Mouse (Mus musculus): ENCODE results near the gene Gfer. TPM values are rescaled to one million over a fixed set of nuclear protein-coding genes. Genes with fewer than 3 reads are reported as not detected.
"Not testable (repeated sequence)": the region's sequence is repeated elsewhere in the genome, so short reads cannot be mapped to it uniquely, and the experiment has no call there.

The Gfer gene
- polyA plus RNA-seq, 1 experiment from 2014 or later, result 39.9 TPM

GRCm38 (mm10) chr17:24720616-24721015, 24.7 kb upstream of the Gfer start:
- Histone ChIP-seq H3K4me2 (replicated peaks) (peak overlapping the region; percentile 82), H3K4me3 (replicated peaks) (peak overlapping the region; percentile 88), H3K36me3 (peaks cover 37% of the 10 kb centered on the region), H3K4me1 (replicated peaks) (peaks cover 41% of the 10 kb centered on the region), H3K9ac (replicated peaks) (peak overlapping the region; percentile 88)
- not testable (repeated sequence) for H3K27ac ChIP-seq, ATAC-seq, H3K9me3 ChIP-seq, H3K27me3 ChIP-seq
- WGBS, result 2% methylated on average over 11 of the region's 11 CpGs

- Histone ChIP-seq H3K9ac (replicated peaks) (peak overlapping the region; percentile 92), H3K27ac (peak overlapping the region; percentile 87), H3K9me3 (no peaks in the 10 kb centered on the region), H3K4me3 (replicated peaks) (peak overlapping the region; percentile 88), H3K4me2 (replicated peaks) (peak overlapping the region; percentile 82), H3K4me1 (replicated peaks) (peaks cover 41% of the 10 kb centered on the region), H3K27me3 (no peaks in the 10 kb centered on the region), H3K36me3 (peaks cover 37% of the 10 kb centered on the region)
- whole genome bisulfite sequencing, result under 1% methylated on average over 61 of the region's 61 CpGs
- peak; percentile 98 for ATAC-seq
Observed at GRCm38 (mm10) chr17:24719494-24720222, 23.7 kb upstream of the Gfer start.

- not testable (repeated sequence) for H3K27me3 ChIP-seq, H3K9me3 ChIP-seq, ATAC-seq, H3K27ac ChIP-seq
- 67% methylated on average over 5 of the region's 5 CpGs for WGBS
- Histone ChIP-seq H3K36me3 (peaks cover 37% of the 10 kb centered on the region), H3K4me2 (replicated peaks) (peak overlapping the region; percentile 82), H3K9ac (replicated peaks) (peak overlapping the region; percentile 92), H3K4me3 (replicated peaks) (peak overlapping the region; percentile 88), H3K4me1 (replicated peaks) (peaks cover 41% of the 10 kb centered on the region)
Observed at GRCm38 (mm10) chr17:24718938-24719337, 23.0 kb upstream of the Gfer start.

GRCm38 (mm10) chr17:24717943-24718342, 22.0 kb upstream of the Gfer start, which contains the start of the genes Rnf151 and Rps2:
TSS of gene Rnf151 (minus strand) at chr17:24718063.
TSS of gene Rps2 (plus strand) at chr17:24718116.
- no peaks in the 10 kb centered on the region for H3K9me3 ChIP-seq
- H3K27ac ChIP-seq, result no peak within 1 kb of the TSS
- 88% methylated on average over 4 of the region's 4 CpGs for WGBS
- peak within 1 kb of the TSS; percentile 88 for H3K4me3 ChIP-seq (replicated peaks)
- peaks cover 31% of the 10 kb centered on the region for H3K4me1 ChIP-seq (replicated peaks)
- no peak for ATAC-seq
- H3K4me2 ChIP-seq (replicated peaks), result peak within 1 kb of the TSS; percentile 82
- H3K9ac ChIP-seq (replicated peaks), result peak within 1 kb of the TSS; percentile 92; the same call in 1 of the 2 replicates
- no peaks in the 10 kb centered on the region for H3K27me3 ChIP-seq
- H3K36me3 ChIP-seq, result peaks cover 37% of the 10 kb centered on the region

- Histone ChIP-seq H3K9ac (replicated peaks) (no peak overlapping the region; the same call in 1 of the 2 replicates), H3K27ac (no peak overlapping the region), H3K4me1 (replicated peaks) (peaks cover 14% of the 10 kb centered on the region), H3K27me3 (no peaks in the 10 kb centered on the region), H3K36me3 (peaks cover 22% of the 10 kb centered on the region), H3K4me2 (replicated peaks) (no peak overlapping the region), H3K4me3 (replicated peaks) (no peak overlapping the region), H3K9me3 (no peaks in the 10 kb centered on the region)
- no peak for ATAC-seq
- WGBS, result 93% methylated on average over 15 of the region's 15 CpGs
Observed at GRCm38 (mm10) chr17:24716166-24716682, 20.3 kb upstream of the Gfer start.

GRCm38 (mm10) chr17:24715556-24715955, 19.6 kb upstream of the Gfer start:
- no peaks in the 10 kb centered on the region for H3K9me3 ChIP-seq
- peaks cover 9% of the 10 kb centered on the region for H3K4me1 ChIP-seq (replicated peaks)
- no peak overlapping the region for H3K9ac ChIP-seq (replicated peaks)
- peaks cover 21% of the 10 kb centered on the region for H3K36me3 ChIP-seq
- no peaks in the 10 kb centered on the region for H3K27me3 ChIP-seq
- ATAC-seq, result no peak
- no peak overlapping the region for H3K4me2 ChIP-seq (replicated peaks)
- H3K4me3 ChIP-seq (replicated peaks), result no peak overlapping the region
- 19% methylated on average over 6 of the region's 6 CpGs for WGBS
- no peak overlapping the region for H3K27ac ChIP-seq

- Histone ChIP-seq H3K4me3 (replicated peaks) (no peak overlapping the region), H3K27me3 (no peaks in the 10 kb centered on the region), H3K9ac (replicated peaks) (no peak overlapping the region), H3K4me2 (replicated peaks) (peak overlapping the region; percentile 89; the same call in 1 of the 2 replicates), H3K9me3 (no peaks in the 10 kb centered on the region), H3K27ac (no peak overlapping the region), H3K4me1 (replicated peaks) (peaks cover 19% of the 10 kb centered on the region), H3K36me3 (peaks cover 20% of the 10 kb centered on the region)
- WGBS, result 36% methylated on average over 2 of the region's 2 CpGs
- no peak for ATAC-seq
Observed at GRCm38 (mm10) chr17:24708646-24709045, 12.7 kb upstream of the Gfer start.

- ATAC-seq, result peak; percentile 72
- 6% methylated on average over 24 of the region's 24 CpGs for WGBS
- Histone ChIP-seq H3K4me1 (replicated peaks) (peaks cover 19% of the 10 kb centered on the region), H3K9me3 (no peaks in the 10 kb centered on the region), H3K27ac (peak overlapping the region; percentile 70), H3K4me3 (replicated peaks) (peak overlapping the region; percentile 64), H3K27me3 (no peaks in the 10 kb centered on the region), H3K36me3 (peaks cover 24% of the 10 kb centered on the region), H3K9ac (replicated peaks) (peak overlapping the region; percentile 71), H3K4me2 (replicated peaks) (peak overlapping the region; percentile 89)
Observed at GRCm38 (mm10) chr17:24707801-24708425, 12.0 kb upstream of the Gfer start.

GRCm38 (mm10) chr17:24706982-24707800, 11.2 kb upstream of the Gfer start, which contains the start of gene Tbl3:
TSS of gene Tbl3 (minus strand) at chr17:24707660.
- peak within 1 kb of the TSS; percentile 89 for H3K4me2 ChIP-seq (replicated peaks)
- H3K27ac ChIP-seq, result peak within 1 kb of the TSS; percentile 70
- peak within 1 kb of the TSS; percentile 64 for H3K4me3 ChIP-seq (replicated peaks)
- peak; percentile 92 for ATAC-seq
- H3K36me3 ChIP-seq, result peaks cover 32% of the 10 kb centered on the region
- peaks cover 19% of the 10 kb centered on the region for H3K4me1 ChIP-seq (replicated peaks)
- peak within 1 kb of the TSS; percentile 71 for H3K9ac ChIP-seq (replicated peaks)
- no peaks in the 10 kb centered on the region for H3K9me3 ChIP-seq
- H3K27me3 ChIP-seq, result no peaks in the 10 kb centered on the region
- WGBS, result 4% methylated on average over 32 of the region's 32 CpGs

GRCm38 (mm10) chr17:24705821-24706220, 9.9 kb upstream of the Gfer start:
- Histone ChIP-seq H3K4me1 (replicated peaks) (peaks cover 19% of the 10 kb centered on the region), H3K4me3 (replicated peaks) (no peak overlapping the region), H3K9me3 (no peaks in the 10 kb centered on the region), H3K4me2 (replicated peaks) (no peak overlapping the region), H3K27ac (no peak overlapping the region), H3K27me3 (no peaks in the 10 kb centered on the region), H3K36me3 (peaks cover 45% of the 10 kb centered on the region), H3K9ac (replicated peaks) (no peak overlapping the region)
- WGBS, result 89% methylated on average over 3 of the region's 3 CpGs
- ATAC-seq, result no peak

GRCm38 (mm10) chr17:24701251-24701650, 5.3 kb upstream of the Gfer start:
- 92% methylated on average over 9 of the region's 9 CpGs for WGBS
- H3K9ac ChIP-seq (replicated peaks), result no peak overlapping the region
- H3K27me3 ChIP-seq, result no peaks in the 10 kb centered on the region; the same call in 1 of the 2 replicates
- H3K4me2 ChIP-seq (replicated peaks), result no peak overlapping the region
- no peak overlapping the region for H3K27ac ChIP-seq
- peaks cover 61% of the 10 kb centered on the region for H3K36me3 ChIP-seq
- H3K9me3 ChIP-seq, result no peaks in the 10 kb centered on the region
- ATAC-seq, result no peak
- no peak overlapping the region for H3K4me3 ChIP-seq (replicated peaks)
- H3K4me1 ChIP-seq (replicated peaks), result peaks cover 15% of the 10 kb centered on the region
